Mouse (Mus musculus) left cerebral cortex, adult 2 months (tissue): ENCODE measurements around the gene Papss2. TPM values are rescaled to one million over a fixed set of nuclear protein-coding genes. Genes with fewer than 3 reads are reported as not detected.

Source experiments
- DNase-seq, 2 experiments: peaks; one replicate each; pipeline ENCODE4 v3.0.0; 2021 to 2022; ENCODE audit warnings: low spot score in 2 of 2, mixed read lengths in 1 of 2; ENCODE audit errors: extremely low spot score in 1 of 2
- H3K27ac ChIP-seq: fragments of 200-600 bp; 2 replicates; pipeline ENCODE4 v1.8.1; 2022
- H3K4me3 ChIP-seq: fragments of 200-600 bp; 2 replicates; pipeline ENCODE4 v1.8.1; 2022
- CTCF ChIP-seq: fragments of 200-600 bp; IDR thresholded peaks from 2 replicates; pipeline ENCODE4 v1.8.1; 2022; ENCODE audit warnings: antibody characterized with exemption, mild to moderate bottlenecking, moderate library complexity
- intact Hi-C: fragments of 180-260 bp; cut with DNase I; formaldehyde crosslinking; loops from one replicate; pipeline ENCODE4 v1.15.1; 2025
- long read RNA-seq, 2 experiments: library from polyadenylated mRNA; stranded (forward); transcript quantifications; one replicate each; pipeline ENCODE4 v2.0.0; 2021; ENCODE audit warnings: borderline mapping rate in 2 of 2
- total RNA-seq, 2 experiments: library from RNA; stranded (reverse); gene quantifications; 2 replicates each; pipeline ENCODE4 v1.2.3; 2021

The Papss2 gene
- total RNA-seq, result 1 to 10 TPM; 8.1 to 9.8 TPM
- long read RNA-seq, experiment 1, partial matches to known transcripts, result 0 of 6 reads
- long read RNA-seq, experiment 1, other reads (novel, unspliced or antisense), result 0 of 6 reads
- long read RNA-seq, experiment 2, partial matches to known transcripts, result 1 of 3 reads
- long read RNA-seq, experiment 2, other reads (novel, unspliced or antisense), result 0 of 3 reads

DNA sequence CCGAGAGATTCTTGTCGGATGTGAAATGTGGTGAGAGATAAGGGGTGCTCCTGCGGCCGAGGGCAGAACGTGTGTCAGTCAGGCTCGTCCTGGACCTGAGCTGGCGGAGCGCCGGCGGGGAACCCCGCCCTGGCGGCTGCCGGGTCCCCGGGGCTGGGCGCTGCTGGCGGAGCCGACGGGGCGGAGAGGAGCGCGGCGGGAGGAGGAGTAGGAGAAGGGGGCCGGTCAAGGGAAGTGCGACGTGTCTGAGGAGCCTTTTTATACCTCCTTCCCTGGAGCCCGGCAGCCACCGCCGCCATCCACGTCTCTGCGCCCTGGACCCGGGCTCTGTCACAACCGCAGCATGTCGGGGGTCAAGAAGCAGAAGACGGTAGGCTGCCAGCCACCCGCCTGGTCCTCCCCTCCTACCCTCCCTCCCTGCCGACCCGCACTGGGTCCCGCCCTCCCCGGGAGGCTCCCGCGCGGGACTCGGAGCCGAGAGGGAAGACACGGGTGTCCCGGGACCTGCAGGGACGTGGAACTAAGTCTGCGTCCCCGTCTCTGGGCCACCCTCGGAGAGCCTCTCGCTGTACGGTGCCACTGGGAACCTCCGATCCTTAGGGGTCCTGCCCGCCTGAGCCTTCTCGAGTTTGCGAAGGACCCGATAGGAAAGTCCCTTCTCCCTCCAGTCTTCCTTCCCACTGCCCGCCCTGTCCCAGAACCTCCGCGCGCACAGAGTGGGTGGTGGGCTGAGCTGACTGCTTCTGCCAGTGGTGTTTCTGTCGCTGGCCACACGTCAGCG lies at the start of gene Papss2:
Papss2 (plus strand) TSS at position 285 of the 781 bp plus-strand sequence.
- intact Hi-C loops, result no loop called here
- H3K4me3 ChIP-seq, result peak within 1 kb of the TSS; percentile 48
- TF ChIP-seq CTCF, result no peak
- H3K27ac ChIP-seq, result no peak within 1 kb of the TSS
- DNase-seq, result peak; percentile 15 to 24

DNA sequence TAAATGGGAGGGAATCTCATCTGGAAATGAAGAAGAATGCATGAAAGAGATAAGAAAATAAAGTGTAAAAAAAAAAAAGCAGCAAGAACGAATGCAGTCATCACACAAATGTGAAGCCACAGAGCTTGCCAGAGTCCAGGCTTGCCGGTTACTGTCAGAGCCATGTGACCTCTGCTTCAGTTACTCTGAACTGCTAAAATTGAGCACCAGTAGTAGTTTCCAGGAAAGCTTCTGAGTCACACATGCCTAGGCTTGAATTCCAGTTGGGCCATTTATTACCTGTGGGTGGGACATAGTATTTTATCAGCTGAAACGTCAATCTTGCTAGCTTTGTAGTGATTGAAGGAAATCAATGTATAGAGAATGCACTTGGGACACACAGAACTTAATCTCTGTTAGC lies 48.2 kb upstream of the Papss2 start:
- no peak for TF ChIP-seq CTCF

DNA sequence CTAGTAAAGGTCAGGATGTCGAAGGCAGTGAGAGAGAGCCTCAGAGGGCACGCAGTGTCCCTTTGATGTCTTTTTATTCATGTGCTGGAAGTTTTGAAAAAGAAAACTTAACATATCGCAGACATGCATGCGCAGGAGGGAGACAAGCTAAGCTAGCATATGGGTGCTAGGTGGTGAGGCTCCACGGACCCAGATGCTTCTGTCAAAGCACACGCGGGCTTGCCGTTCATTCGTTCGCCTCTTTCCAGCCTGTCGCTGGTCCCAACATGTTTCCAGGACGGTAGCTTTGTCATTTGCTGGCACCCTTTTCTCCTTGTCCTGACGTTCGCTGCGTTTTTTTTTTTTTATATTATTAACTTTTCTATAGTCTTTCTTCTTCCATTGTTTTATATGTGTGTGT lies 47.4 kb upstream of the Papss2 start:
- DNase-seq, result no peak
- TF ChIP-seq CTCF, result no peak
- Histone ChIP-seq H3K27ac (no peak overlapping the region), H3K4me3 (no peak overlapping the region)
- intact Hi-C loops, result no loop called here

More for the DNA sequence above, 48.2 kb upstream of the Papss2 start:
- Histone ChIP-seq H3K27ac (no peak overlapping the region), H3K4me3 (no peak overlapping the region)
- no peak for DNase-seq
- intact Hi-C loops, result no loop called here

DNA sequence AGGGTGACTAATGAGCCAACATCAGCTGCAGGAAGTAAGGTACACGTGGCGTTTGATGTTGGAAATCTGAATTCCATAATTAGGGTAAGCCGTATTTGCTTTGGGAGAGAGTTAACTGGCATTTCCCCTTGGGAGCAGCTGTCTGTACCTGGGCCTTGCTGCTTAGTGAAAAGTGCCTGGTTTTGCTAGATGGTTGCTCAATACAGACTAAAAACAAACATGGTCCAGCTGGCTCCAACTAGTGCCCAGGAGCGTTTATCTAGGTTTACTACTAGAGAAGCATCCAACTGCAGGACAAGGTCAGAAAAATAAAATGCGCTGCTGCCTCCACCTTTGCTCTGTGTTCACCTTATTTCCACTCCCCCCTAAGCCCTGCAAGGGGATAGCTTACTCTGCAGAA lies 45.1 kb upstream of the Papss2 start:
- intact Hi-C loops, result no loop called here

DNA sequence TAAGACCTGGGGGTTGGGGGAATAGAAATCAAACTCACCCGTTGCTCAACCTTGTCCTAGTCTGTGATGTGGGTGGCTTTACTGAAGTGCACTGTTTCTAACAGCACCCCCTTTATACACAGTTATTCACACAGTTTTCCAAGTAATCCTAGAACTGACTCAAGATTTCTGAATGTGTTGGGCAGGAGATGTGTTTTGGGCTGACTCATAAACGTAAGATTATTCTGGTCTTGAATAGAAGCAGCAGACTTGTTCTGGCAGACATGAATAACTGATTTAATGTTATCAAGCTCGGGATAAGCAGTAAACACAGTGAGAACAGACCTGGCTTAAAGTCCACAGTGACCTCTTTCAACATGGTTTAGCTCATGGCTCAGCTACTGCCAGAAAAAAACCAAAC lies 44.1 kb upstream of the Papss2 start:
- TF ChIP-seq CTCF, result no peak
- intact Hi-C loops, result no loop called here
- Histone ChIP-seq H3K4me3 (no peak overlapping the region), H3K27ac (no peak overlapping the region)
- DNase-seq, result no peak

More for the DNA sequence above, 45.1 kb upstream of the Papss2 start:
- Histone ChIP-seq H3K4me3 (no peak overlapping the region), H3K27ac (no peak overlapping the region)
- TF ChIP-seq CTCF, result no peak
- no peak for DNase-seq

DNA sequence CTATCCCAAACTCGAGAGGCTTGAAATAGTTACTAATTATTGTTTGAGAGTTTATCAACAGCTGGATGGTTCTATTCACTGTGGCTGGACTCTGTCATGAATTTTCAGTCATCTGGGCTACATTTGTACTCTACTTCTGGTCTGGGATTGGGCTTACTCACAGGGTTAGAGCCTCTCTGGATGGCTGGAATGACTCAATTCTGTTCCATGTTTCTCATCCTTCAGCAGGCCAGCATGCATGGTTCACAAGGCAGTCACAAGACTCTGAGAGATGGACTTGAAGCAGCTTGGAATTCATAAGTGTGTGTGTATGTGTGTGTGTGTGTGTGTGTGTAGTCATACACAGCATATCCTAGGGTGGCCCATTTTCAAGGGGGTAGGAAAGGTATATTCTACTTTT lies 43.5 kb upstream of the Papss2 start:
- no peak for DNase-seq
- intact Hi-C loops, result no loop called here
- TF ChIP-seq CTCF, result no peak
- H3K27ac ChIP-seq, result no peak overlapping the region
- H3K4me3 ChIP-seq, result no peak overlapping the region

DNA sequence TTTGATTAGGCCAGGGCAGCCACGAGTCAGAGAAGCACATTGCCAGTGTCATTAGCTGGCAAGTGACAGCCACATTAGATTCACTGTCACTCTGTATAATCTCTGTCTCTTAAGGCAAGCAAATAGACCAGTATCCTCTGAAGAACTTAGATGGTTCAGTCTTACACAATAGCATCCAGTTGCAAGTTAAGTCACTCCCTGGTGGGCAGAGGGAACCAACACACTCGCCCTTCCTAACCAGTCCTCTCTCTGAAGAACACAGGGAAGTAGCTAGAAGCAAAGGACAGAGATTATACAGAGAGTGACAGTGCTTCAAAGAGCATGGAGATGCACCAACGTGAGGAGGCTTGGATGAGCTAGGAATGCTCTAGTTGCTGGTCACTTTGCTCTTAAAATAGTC lies 42.3 kb upstream of the Papss2 start:
- intact Hi-C loops, result no loop called here
- H3K4me3 ChIP-seq, result no peak overlapping the region
- TF ChIP-seq CTCF, result no peak
- no peak overlapping the region for H3K27ac ChIP-seq
- DNase-seq, result no peak

DNA sequence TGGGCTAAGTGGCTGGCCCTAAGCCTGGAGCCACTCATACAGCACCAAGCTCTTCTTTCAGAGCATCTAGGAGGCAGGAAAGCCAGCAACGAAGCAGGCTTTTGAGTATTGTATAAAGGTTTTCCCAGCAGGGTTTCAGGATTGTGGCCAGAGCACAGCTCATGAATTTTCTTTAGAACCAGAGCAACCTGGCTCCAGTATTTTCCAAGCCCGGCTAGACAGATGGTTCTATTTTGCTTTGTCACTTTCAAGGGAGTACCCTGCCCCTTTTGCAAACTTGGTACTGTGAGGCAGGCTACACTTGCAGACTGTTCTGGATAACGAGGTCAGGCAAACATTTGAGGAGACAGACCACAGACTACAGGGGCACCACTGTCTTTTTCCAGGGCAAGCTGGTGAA lies 40.3 kb upstream of the Papss2 start:
- no peak overlapping the region for H3K4me3 ChIP-seq
- no peak for TF ChIP-seq CTCF
- no peak overlapping the region for H3K27ac ChIP-seq
- intact Hi-C loops, result no loop called here
- DNase-seq, result no peak

DNA sequence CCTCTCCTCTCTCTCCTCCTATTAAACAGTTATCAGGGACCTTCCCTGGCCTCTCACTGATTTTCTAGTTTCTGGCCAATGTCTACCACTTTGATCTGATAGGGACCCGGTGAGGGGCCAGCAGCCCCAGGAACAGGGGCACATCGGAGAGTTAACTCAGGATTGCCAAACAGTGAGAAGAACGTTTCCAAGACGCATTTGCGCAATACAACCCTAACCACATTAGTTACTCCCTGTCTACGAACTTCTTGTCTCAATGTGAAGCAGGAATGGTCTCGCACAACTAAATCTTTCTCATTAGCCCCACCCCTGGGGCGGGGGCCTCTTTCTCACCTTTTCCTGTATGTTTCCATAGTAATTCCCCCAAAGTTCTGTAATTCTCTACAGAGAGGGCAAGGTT lies 28.6 kb upstream of the Papss2 start:
- TF ChIP-seq CTCF, result no peak
- H3K4me3 ChIP-seq, result no peak overlapping the region
- no peak for DNase-seq
- H3K27ac ChIP-seq, result no peak overlapping the region
- intact Hi-C loops, result no loop called here

DNA sequence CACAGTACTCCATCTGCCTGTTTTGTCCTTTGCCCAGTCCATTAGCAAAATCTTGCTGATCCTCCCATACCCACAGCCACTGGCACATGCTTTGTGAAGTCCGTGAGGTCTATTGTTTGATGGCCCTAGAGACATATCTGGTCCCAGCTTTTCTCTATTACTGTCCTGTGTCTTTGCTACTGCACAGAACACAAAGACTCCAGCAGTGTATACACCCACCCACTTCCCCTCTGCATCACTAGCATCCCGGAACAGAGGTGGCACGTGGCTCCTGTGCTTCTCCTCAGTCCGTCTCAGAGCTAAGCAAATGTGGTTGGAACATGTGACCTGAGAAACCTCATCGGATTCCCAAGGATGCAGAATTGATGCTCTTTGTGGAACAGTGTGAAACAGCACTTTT lies 28.1 kb upstream of the Papss2 start:
- no peak overlapping the region for H3K4me3 ChIP-seq
- intact Hi-C loops, result no loop called here
- H3K27ac ChIP-seq, result no peak overlapping the region
- no peak for DNase-seq
- no peak for TF ChIP-seq CTCF

DNA sequence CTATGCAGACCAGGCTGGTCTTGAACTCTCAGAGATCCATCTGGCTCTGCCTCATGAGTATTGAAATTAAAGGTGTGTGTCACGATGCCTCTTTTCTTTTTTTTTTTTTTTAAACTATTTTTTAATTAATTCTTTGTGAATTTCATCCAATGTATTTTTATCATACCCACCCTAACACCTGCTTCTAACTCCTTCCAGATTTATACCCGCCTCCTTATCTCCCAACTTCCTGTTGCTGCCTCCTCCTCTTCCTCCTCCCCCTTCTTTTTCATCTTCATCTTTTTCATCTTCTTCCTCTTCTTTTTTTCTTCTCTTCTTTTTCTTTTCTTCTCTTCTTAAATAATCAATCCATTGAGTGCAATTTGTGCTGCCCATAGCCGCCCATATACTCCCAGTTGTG lies 27.1 kb upstream of the Papss2 start:
- Histone ChIP-seq H3K4me3 (no peak overlapping the region), H3K27ac (no peak overlapping the region)
- DNase-seq, result no peak
- intact Hi-C loops, result no loop called here
- TF ChIP-seq CTCF, result no peak

DNA sequence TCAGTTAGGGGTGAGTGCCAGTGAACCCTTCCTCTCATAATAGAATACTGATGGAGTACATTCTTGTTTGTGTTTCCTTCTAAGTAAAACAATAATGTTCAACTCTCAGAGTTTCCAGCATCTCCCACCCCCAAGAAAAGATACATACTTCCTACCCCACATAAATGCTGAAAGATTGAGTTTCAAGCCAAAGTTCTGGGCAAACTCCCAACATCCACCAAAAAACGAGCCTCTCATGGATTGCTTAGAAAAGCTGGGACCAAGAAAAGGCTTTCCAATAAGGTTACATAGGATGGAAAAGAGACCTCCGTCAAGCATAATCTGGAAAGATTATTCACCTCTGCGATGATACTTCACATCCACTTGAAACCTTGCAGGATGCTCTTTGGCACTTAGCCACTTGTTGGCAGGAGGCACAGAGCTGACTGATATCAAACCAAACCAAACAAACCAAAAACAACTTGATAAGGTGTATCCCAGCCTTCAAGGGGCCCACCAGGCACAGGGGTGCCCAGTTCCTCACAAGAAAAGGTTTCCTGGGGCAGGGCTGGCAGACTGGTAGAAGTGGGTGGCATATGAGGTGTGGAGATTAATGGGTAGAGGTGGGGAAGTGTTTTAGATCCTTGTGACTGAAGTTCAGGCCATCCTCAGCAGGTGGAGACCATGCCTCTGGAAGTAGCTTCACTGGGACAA lies 26.5 kb upstream of the Papss2 start:
- Histone ChIP-seq H3K4me3 (no peak overlapping the region), H3K27ac (no peak overlapping the region)
- intact Hi-C loops, result no loop called here
- no peak for TF ChIP-seq CTCF
- DNase-seq, result no peak
